Mouse (Mus musculus) CH12.LX (cell line): ENCODE measurements at regions not wholly inside any gene's neighbourhood (a gene's known extent, or its start where the extent isn't known, plus 50 kb on each side); places are given as distances from the start of the nearest gene placed in this dataset.

Experiments used
- CTCF ChIP-seq, 2 experiments: IDR thresholded peaks in 1 of 2; conservative IDR thresholded peaks in 1 of 2; 2 replicates each; pipeline ENCODE4 v1.5.1; 2011 to 2012; ENCODE audit warnings: low read depth in 2 of 2, low read length in 2 of 2, improper control_type of control experiment in 1 of 2, inconsistent platforms in 1 of 2, mild to moderate bottlenecking in 1 of 2, moderate library complexity in 1 of 2
- E2F4 ChIP-seq: IDR thresholded peaks from 2 replicates; pipeline ENCODE4 v1.6.1; 2011; ENCODE audit warnings: low read depth, low read length, improper control_type of control experiment; ENCODE audit not compliant: insufficient replicate concordance
- ELF1 ChIP-seq: IDR thresholded peaks from 2 replicates; pipeline ENCODE4 v1.6.1; 2014; ENCODE audit warnings: low read depth, mild to moderate bottlenecking, inconsistent platforms, low read length, improper control_type of control experiment
- MAFK ChIP-seq: IDR thresholded peaks from 2 replicates; pipeline ENCODE4 v1.6.1; 2011; ENCODE audit warnings: low read length, improper control_type of control experiment; ENCODE audit not compliant: insufficient replicate concordance
- MXI1 ChIP-seq: IDR thresholded peaks from 2 replicates; pipeline ENCODE4 v1.6.1; 2011; ENCODE audit warnings: mild to moderate bottlenecking, low read depth, low read length, improper control_type of control experiment
- POLR2A ChIP-seq: IDR thresholded peaks from 2 replicates; pipeline ENCODE4 v1.6.1; 2011; ENCODE audit warnings: low read depth, mild to moderate bottlenecking, improper control_type of control experiment, low read length
- RCOR1 ChIP-seq: conservative IDR thresholded peaks from 2 replicates; pipeline ENCODE4 v1.6.1; 2012; ENCODE audit warnings: low read depth, mild to moderate bottlenecking, inconsistent platforms, low read length, improper control_type of control experiment
- TCF12 ChIP-seq: IDR thresholded peaks from 2 replicates; pipeline ENCODE4 v1.6.1; 2014; ENCODE audit warnings: low read depth, mild to moderate bottlenecking, inconsistent platforms, low read length, improper control_type of control experiment
- UBTF ChIP-seq: IDR thresholded peaks from 2 replicates; pipeline ENCODE4 v1.6.1; 2012; ENCODE audit warnings: low read depth, mild to moderate bottlenecking, inconsistent platforms, low read length, improper control_type of control experiment, moderate library complexity
- ZNF384 ChIP-seq: IDR thresholded peaks from 2 replicates; pipeline ENCODE4 v1.6.1; 2012; ENCODE audit warnings: low read depth, low read length, improper control_type of control experiment, inconsistent platforms

DNA sequence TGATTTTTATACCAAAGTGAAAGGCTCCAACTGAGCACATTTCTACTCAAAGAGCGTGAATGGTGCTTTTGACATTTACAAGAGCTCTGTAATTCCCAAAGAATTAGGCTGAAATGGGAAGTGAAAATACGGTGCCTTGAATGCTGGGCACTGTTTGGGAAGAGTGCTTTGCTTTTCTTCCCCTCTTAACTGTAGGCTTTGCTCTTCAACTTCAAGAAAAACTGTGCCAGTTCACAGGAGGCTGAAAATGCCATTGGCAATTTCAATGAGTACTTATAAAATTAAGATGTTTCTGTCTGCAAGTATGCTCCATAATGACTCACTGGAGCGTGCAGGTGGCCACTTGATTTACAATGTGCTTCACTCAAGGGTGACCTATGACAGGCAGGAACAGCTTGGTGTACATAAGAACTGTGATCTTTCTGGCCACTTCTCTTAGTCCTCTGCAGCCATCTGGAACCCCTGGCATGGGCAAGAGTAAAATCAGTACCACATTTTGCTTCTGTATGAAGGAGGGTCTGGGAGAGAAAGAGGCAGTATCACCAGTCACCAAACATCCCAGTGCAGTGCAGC, 864.8 kb upstream of the Dppa4 start:
- TF ChIP-seq MXI1 (no peak), UBTF (no peak), ELF1 (no peak), E2F4 (no peak), CTCF (conservative IDR thresholded peaks at IDR 0.05 in 1 of 2, IDR thresholded peaks at IDR 0.05 in 1 of 2; ENCODE audit: low read depth in 2 of 2, low read length in 2 of 2) (no peak), POLR2A (no peak), RCOR1 (no peak), MAFK (no peak), ZNF384 (no peak), TCF12 (no peak)
